Mouse (Mus musculus): ENCODE measurements around the gene Fubp3. TPM values are rescaled to one million over a fixed set of nuclear protein-coding genes. Genes with fewer than 3 reads are reported as not detected.

Fubp3 gene
- polyA plus RNA-seq, 1 experiment = 36.3 TPM

DNA sequence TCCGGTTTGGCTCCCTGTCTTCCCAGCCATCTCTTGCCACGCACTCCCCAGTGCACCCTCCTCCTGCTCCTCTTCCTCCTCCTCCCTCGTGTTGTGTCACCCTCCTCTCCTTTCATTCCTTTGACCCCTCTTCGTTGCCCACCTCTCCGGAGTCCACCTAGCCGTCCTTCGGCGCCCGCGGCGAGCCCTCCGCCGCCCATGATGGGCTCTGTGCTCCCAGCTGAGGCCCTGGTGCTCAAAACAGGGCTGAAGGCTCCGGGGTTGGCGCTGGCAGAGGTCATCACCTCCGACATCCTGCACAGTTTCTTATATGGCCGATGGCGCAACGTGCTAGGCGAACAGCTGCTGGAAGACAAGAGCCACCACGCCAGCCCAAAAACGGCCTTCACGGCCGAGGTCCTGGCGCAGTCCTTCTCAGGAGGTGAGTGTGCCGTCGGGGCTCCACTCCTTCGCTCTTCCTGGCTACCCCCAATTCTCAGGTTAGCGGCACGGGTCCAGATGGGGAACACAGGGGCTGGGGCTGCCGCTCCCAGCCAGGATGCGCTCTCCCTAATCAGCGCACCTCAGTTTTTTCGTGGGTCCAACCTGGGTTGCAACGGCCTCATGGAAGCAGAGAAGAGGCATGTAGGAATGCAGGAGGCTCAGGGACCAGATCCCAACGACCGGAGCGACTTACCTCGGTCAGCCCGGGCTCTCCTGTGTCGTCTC is 67.6 kb downstream of the Fubp3 start, which contains the start of gene Prdm12:
Gene Prdm12, plus strand, starts transcription at position 137 of the 708 bp plus-strand sequence.
- WGBS = 2% methylated on average over 41 of the region's 41 CpGs
- TF ChIP-seq POLR2A (IDR thresholded peaks at IDR 0.05; ENCODE audit: borderline replicate concordance, insufficient read depth, low read length) (no peak), CTCF (IDR thresholded peaks at IDR 0.05; ENCODE audit: borderline replicate concordance, insufficient read depth, low read depth, low read length) (no peak)
- H3K4me1 ChIP-seq (ENCODE audit: control insufficient read depth, insufficient read depth, low read length) = no peaks in the 10 kb centered on the region
- H3K27me3 ChIP-seq (ENCODE audit: control insufficient read depth, insufficient read depth, low read length) = peaks cover 12% of the 10 kb centered on the region; the same call in 1 of the 2 replicates
- no peak for DNase-seq
- no peak within 1 kb of the TSS for H3K27ac ChIP-seq (ENCODE audit: insufficient read depth, low read length)
- no peak within 1 kb of the TSS for H3K4me3 ChIP-seq (replicated peaks; ENCODE audit: insufficient read depth, low read depth, low read length)

DNA sequence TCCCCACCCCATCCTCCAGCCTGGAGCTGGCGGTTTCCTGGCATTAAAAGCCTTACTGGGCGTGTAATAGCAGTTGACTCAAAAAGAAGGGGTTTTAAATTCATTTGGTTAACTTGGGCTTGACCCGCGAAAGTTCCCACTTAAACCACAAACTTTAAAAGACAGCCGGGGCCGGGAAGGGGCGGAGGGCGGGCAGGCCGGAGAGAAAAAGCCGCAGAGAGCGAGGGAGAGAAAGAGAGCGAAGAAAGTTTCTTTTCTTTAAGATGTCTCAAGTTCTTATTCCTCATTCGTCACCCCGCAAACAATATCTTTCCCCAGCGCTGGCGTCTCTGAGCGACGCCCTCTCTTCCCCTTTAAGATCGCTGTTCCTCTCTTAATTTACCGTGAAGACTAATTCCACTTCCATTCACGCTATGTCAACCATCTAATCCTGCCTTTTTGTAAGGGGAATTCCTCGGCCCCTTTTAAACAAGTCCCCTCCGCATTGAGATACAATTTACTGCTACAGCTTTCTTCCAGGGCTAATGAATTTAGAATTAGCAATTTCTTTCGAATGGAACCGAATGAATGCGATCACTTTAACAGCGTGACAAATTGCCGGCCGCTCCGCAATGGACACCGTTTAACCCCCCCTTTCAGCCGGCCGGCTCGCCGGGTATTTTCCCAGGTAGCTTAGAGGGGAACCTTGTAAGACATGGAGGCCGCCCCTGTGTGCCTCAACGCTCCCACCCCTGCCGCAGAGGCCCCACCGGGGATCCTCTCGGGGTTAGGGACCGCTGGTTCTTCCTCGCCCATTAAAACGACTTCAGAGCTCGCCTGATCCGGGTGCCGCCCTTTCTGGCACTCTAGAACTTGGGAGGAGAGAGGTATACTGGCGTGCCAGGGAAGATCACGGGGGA is 68.4 kb downstream of the Fubp3 start:
- no peak for DNase-seq
- H3K27ac ChIP-seq (ENCODE audit: insufficient read depth, low read length) = no peak overlapping the region
- H3K27me3 ChIP-seq (ENCODE audit: control insufficient read depth, insufficient read depth, low read length) = peaks cover 6% of the 10 kb centered on the region; the same call in 1 of the 2 replicates
- H3K4me1 ChIP-seq (ENCODE audit: control insufficient read depth, insufficient read depth, low read length) = no peaks in the 10 kb centered on the region
- no peak overlapping the region for H3K4me3 ChIP-seq (replicated peaks; ENCODE audit: insufficient read depth, low read depth, low read length)
- no peak for TF ChIP-seq CTCF (IDR thresholded peaks at IDR 0.05; ENCODE audit: borderline replicate concordance, insufficient read depth, low read depth, low read length)
- no peak for TF ChIP-seq POLR2A (IDR thresholded peaks at IDR 0.05; ENCODE audit: borderline replicate concordance, insufficient read depth, low read length)
- 1% methylated on average over 48 of the region's 48 CpGs for WGBS

DNA sequence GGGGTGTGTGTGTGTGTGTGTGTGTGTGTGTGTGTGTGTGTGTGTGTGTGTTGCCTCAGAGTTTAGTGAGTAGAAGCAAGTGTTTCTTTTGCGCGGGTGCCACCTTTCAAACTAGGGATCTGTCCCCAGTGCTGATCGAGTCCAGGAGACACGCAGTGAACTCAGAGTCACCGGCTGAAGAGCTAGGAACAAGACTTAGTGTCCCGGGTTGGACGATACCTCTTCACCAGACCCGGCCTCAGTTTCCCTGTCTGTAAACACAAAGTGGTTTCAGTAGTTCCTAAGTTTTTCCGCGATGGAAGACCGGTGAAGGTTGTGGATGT is 69.0 kb downstream of the Fubp3 start:
- TF ChIP-seq POLR2A (IDR thresholded peaks at IDR 0.05; ENCODE audit: borderline replicate concordance, insufficient read depth, low read length) = no peak
- no peak for TF ChIP-seq CTCF (IDR thresholded peaks at IDR 0.05; ENCODE audit: borderline replicate concordance, insufficient read depth, low read depth, low read length)
- Histone ChIP-seq H3K27me3 (ENCODE audit: control insufficient read depth, insufficient read depth, low read length) (peaks cover 2% of the 10 kb centered on the region; the same call in 1 of the 2 replicates), H3K4me1 (ENCODE audit: control insufficient read depth, insufficient read depth, low read length) (no peaks in the 10 kb centered on the region), H3K27ac (ENCODE audit: insufficient read depth, low read length) (no peak overlapping the region), H3K4me3 (replicated peaks; ENCODE audit: insufficient read depth, low read depth, low read length) (no peak overlapping the region)
- no peak for DNase-seq
- 2% methylated on average over 11 of the region's 11 CpGs for WGBS

DNA sequence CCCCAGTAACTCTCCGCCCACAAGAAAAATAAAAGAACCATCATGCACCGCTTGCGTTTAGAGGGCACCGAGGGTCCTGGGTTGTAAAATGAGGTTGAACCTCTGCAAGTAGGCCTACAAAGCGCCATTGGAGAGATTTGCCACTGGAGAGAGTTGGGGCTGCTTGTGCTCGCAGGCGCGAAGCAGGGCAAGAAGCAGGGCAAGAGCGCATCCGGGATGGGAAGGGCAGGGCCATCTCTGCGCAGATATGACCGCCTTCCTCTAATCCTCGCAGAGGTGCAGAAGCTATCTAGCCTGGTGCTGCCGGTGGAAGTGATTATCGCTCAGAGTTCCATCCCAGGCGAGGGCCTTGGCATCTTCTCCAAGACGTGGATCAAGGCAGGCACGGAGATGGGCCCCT is 69.5 kb downstream of the Fubp3 start:
- H3K4me1 ChIP-seq (ENCODE audit: control insufficient read depth, insufficient read depth, low read length) = no peaks in the 10 kb centered on the region
- no peak overlapping the region for H3K4me3 ChIP-seq (replicated peaks; ENCODE audit: insufficient read depth, low read depth, low read length)
- DNase-seq = no peak
- peaks cover 2% of the 10 kb centered on the region; the same call in 1 of the 2 replicates for H3K27me3 ChIP-seq (ENCODE audit: control insufficient read depth, insufficient read depth, low read length)
- no peak for TF ChIP-seq CTCF (IDR thresholded peaks at IDR 0.05; ENCODE audit: borderline replicate concordance, insufficient read depth, low read depth, low read length)
- no peak for TF ChIP-seq POLR2A (IDR thresholded peaks at IDR 0.05; ENCODE audit: borderline replicate concordance, insufficient read depth, low read length)
- no peak overlapping the region for H3K27ac ChIP-seq (ENCODE audit: insufficient read depth, low read length)
- 4% methylated on average over 18 of the region's 18 CpGs for WGBS

DNA sequence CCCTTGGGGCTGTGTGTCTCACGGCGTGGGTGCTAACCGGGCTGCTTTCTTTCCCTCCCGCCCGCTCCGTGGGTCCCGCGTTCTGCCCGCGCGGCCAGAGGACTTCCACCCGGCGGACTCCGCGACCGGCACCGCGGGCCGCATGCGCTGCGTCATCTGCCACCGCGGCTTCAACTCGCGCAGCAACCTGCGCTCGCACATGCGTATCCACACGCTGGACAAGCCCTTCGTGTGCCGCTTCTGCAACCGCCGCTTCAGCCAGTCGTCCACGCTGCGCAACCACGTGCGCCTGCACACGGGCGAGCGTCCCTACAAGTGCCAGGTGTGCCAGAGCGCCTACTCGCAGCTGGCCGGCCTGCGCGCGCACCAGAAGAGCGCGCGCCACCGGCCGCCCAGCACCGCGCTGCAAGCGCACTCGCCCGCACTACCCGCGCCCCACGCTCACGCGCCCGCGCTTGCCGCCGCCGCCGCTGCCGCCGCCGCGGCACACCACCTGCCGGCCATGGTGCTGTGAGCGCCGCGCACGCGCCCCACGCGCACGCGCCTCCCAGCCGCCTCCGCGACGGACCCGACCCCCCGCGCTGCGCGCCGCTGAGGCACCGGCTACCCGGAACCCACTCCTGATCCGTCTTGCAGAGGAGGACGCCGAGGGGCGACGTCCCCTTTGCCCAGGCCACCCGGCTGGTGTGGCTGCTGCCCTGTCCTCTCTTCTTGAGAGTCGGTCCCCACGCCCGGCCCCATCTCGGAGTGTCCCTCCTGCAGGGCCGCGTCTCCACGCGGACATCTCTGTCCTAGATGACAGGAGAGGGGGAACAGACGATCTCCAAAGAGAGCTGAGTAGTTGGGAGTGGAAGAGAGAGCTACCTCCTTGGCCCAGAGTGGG is 81.8 kb downstream of the Fubp3 start:
- Histone ChIP-seq H3K4me3 (replicated peaks; ENCODE audit: insufficient read depth, low read depth, low read length) (peak overlapping the region; percentile 65), H3K27ac (ENCODE audit: insufficient read depth, low read length) (no peak overlapping the region), H3K4me1 (ENCODE audit: control insufficient read depth, insufficient read depth, low read length) (no peaks in the 10 kb centered on the region), H3K27me3 (ENCODE audit: control insufficient read depth, insufficient read depth, low read length) (no peaks in the 10 kb centered on the region)
- TF ChIP-seq CTCF (IDR thresholded peaks at IDR 0.05; ENCODE audit: borderline replicate concordance, insufficient read depth, low read depth, low read length) (no peak), POLR2A (IDR thresholded peaks at IDR 0.05; ENCODE audit: borderline replicate concordance, insufficient read depth, low read length) (no peak)
- DNase-seq = peak; percentile 47 to 54
- WGBS = under 1% methylated on average over 88 of the region's 109 CpGs

DNA sequence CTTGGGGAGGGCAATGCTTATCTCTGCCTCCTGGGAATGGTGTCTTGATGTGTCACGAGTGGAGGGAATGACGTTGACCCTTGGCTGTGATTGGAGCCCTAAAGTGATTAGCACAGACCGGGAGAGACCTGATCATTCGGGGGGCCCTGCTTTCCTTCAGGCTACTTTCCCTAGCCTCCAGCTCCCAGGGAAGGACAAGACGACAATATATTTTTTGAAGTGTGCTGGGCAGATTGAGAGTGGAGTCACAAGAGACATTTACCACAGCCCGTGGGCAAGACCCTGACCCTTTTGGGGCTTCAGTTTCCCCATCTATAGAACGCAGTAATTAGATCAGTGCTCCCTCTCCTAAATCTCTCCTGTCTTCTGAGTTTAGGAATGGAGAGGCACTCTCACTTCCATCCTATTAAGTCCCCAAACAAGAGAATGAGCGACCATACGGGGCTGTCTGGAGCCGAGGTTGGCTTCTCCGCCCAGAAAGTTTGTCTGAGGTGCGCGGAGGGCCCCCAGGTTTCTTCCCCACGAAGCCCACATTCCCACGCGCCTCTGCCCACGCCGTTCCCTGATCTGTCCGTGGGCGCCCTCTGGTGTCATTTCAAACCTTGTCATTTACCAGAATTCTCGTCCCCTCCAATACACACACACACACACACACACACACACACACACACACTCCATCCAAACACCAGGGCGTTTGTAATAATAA is 82.6 kb downstream of the Fubp3 start:
- no peaks in the 10 kb centered on the region; the same call in 1 of the 2 replicates for H3K27me3 ChIP-seq (ENCODE audit: control insufficient read depth, insufficient read depth, low read length)
- WGBS = 3% methylated on average over 22 of the region's 22 CpGs
- peak overlapping the region; percentile 48 for H3K4me3 ChIP-seq (replicated peaks; ENCODE audit: insufficient read depth, low read depth, low read length)
- no peaks in the 10 kb centered on the region for H3K4me1 ChIP-seq (ENCODE audit: control insufficient read depth, insufficient read depth, low read length)
- no peak for TF ChIP-seq POLR2A (IDR thresholded peaks at IDR 0.05; ENCODE audit: borderline replicate concordance, insufficient read depth, low read length)
- peak; percentile 63; the same call in 1 of the 2 replicates for TF ChIP-seq CTCF (IDR thresholded peaks at IDR 0.05; ENCODE audit: borderline replicate concordance, insufficient read depth, low read depth, low read length)
- H3K27ac ChIP-seq (ENCODE audit: insufficient read depth, low read length) = no peak overlapping the region
- DNase-seq = peak; percentile 47 to 71
